Mouse (Mus musculus) spleen, postnatal 10 days (tissue): ENCODE measurements around the gene Kiss1r.

Experiments used
- DNase-seq, 2 experiments: peaks; one replicate each; pipeline ENCODE4 v3.0.0; 2021 to 2022; ENCODE audit warnings: low spot score in 2 of 2

Gene Kiss1r

DNA sequence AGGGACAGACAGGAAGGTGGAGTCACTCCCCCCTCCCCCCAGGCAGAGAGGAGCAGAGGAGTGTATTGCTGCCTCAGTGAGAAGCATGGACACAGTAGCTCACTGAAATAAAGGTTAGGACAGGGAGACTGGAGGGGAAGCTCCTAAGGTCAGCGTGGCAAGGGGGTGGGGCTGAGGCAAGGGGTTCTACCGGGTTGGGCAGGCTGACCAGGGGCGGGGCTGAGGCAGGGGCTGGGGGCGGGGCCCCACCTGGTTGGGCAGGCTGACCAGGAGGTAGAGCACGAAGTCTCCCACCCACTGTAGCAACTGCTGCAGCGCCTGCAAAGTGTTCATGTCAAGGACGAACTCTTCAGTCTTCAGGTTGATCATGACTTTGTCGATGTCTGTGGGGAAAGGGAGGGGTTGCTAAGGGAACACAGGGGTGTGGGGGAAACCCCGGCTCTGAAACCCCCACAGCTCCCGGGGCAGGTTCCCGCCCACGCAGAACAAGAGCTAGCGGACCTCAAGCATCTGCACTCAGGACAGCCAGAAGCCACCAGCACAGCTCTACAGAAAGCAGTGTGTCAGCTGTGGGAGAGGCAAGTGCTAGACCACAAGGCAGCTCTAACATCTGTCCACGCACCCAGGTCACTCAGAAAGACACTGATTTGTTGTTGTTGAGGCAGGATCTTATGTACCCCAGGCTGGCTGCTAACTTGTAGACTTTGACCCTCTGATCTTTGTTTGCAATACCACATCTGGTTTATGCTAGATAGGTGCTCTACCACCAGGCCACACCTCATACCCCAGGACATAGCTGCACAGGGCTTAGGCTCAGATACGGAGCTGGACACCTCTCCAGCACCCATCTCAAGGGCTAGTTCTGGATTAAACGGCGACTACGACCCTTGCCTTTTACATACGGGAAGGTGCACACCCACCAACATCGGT, 19.2 kb upstream of the Kiss1r start:
- DNase-seq: no peak

DNA sequence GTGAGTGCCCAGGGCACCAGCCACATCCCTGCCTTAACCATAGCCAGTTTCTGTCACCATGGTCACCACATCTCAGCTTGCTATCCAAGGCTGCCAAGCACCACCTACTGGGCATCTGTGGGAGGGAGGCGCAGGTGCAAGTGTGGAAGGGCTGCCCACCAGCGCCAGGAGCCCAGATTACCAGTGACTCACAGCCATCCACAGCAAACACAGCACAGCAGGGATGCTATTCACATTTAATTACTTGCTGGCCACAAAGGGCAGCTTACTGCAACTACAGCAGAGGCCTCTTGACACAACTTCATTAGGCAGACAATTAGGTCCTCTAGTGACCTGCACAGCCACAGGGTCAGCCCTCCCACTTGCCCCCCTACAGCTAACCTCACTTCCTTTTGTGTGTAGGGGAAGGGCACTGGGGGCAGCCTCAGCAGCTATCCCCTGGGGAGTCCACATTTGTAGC, 15.8 kb upstream of the Kiss1r start:
- no peak for DNase-seq

DNA sequence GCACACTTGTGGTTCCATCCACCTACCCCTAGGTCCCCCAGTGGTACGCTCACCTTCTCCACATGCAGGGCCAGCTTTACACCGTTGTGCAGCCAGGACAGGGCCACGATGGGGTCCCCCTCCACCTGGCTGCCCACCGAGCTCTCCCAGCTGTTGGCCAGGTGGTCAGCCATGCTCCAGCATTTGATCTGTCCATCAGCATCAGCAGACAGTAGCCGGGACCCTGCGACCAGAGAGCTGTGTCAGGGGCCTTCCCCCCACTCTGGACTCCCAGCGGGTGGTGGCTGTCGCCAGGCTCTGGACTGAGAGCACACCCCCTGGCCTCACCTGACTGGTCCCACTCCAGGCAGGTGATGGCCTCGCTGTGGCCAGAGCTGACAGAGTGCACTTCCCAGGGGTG, 10.1 kb upstream of the Kiss1r start:
- no peak for DNase-seq

DNA sequence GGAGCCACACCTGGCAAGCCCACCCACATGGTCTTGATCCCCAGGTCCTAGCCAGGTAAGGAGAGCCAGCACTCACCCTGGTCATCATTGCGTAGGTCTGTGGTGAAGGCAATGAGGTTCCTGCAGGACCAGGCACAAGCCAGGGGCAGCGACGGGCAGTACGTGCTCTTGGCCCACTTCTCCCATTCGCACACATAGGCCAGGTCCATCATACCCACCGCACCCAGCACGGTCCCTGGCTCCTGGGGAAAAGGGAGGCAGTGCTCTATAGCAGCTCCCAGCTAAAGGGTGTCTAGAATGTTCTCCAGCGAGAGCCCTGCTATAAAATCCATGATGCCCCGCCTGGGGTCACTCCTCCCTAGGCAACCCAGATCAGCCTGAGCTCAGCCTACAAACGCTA, 9.4 kb upstream of the Kiss1r start:
- no peak for DNase-seq

DNA sequence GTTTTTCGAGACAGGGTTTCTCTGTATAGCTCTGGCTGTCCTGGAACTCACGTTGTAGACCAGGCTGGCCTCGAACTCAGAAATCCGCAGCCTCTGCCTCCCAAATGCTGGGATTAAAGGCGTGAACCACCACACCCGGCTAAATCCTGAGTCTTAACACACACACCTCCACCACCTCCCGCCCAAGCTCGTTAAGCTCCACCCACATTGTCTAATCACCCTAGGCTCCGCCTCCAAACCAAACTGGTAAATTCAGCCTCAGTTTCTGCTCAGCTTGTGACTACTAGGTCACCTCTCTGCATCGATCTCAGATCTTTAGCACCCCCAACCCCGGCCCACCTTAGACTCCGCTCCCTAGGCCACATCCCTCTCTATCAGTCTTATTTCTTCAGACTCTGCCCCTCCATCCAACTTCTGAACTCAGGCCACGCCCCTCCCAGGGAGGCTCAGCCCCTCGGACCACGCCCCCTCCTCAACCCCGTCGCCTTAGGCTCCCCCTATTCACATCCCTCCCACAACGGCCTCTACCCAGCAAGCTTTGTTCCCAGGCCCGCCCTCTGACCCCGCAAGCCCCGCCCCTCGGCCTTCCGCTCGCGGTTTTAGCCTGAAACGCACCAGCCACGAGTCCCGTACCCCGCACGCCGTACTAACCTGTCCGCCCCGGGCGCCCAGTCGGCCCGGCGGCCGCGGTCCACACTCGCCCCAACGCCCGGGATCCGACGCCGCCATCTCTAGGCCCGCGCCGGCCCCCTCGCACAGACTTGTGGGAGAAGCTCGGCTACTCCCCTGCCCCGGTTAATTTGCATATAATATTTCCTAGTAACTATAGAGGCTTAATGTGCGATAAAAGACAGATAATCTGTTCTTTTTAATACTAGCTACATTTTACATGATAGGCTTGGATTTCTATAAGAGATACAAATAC, 8.3 kb upstream of the Kiss1r start, which contains the start of gene Med16:
Med16 (minus strand) TSS at position 757 of the 925 bp plus-strand sequence.
- DNase-seq: peak; percentile 97

DNA sequence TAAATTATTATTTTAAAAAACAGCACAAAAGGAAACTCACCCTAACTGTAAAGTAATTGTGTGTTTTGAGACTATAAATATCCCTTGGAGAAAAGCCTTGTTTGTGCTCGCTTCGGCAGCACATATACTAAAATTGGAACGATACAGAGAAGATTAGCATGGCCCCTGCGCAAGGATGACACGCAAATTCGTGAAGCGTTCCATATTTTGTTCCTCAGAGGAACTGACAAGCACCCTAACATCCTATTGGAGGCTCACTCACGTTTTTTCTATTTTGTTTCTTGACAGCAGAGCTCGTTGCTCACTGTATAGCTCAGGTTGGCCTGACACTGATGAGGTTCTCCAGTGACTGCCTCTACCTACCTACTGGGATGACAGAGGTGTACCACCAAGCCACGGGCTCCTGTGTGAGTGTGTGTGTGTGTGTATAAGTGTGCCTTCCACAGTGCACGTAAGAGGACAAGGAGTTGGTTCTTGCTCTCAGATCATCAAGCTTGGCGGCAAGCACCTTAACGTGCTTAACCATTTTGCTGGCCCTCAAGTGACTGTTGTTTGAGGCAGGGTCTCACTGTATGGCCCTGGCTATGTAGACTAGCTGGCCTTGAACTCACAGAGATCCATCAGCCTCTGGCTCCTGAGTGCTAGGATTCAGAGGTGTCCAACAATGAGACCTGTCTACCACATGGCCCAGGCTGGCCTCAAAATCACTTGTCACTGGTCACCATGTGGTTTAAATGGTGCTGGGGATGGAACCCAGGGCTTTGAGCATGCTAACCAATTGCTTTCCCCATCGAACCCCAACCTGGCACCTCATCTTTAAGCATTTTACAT, 7.5 kb upstream of the Kiss1r start:
- DNase-seq: no peak

DNA sequence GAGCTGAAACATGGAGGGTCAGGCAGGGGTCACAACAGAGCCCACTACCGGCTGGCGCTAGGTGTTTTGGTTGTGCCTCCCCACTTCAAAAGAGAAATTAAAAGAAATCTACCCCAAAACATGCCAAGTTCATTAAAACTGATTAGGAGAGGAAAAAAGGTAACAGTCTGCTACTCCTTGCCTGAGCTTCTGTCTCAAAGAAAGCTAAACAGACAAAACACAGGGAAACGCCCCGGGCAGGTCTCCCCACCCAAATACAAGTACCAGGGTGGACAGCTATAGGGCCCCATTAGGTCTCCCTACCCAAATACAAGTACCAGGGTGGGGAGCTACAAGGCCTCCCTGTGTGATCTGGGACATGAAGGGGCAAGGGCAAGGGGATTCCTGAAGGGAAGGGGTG, 6.2 kb upstream of the Kiss1r start, which contains the start of gene Gm26602:
Gm26602 (plus strand) TSS at position 301 of the 400 bp plus-strand sequence.
- DNase-seq: no peak

DNA sequence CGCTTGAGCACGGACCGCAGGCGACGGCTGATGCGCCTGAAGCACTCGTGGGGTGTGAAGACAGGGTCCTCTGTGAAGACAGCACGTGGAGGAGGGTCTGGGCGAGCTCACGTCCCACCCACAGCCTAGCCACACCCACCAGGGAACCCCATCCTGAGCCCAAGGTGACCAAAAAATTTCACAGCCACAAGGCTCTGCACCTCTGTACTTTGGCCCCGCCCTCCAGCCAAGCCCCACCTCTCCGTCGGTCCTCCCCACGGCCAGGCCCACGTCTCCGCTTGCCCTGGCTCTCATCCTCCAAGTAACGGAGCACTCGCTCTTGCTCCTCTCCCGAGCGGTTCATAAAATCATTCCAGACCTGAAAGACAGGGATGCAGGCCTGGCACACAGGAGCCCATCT, 4.4 kb upstream of the Kiss1r start:
- DNase-seq: no peak

DNA sequence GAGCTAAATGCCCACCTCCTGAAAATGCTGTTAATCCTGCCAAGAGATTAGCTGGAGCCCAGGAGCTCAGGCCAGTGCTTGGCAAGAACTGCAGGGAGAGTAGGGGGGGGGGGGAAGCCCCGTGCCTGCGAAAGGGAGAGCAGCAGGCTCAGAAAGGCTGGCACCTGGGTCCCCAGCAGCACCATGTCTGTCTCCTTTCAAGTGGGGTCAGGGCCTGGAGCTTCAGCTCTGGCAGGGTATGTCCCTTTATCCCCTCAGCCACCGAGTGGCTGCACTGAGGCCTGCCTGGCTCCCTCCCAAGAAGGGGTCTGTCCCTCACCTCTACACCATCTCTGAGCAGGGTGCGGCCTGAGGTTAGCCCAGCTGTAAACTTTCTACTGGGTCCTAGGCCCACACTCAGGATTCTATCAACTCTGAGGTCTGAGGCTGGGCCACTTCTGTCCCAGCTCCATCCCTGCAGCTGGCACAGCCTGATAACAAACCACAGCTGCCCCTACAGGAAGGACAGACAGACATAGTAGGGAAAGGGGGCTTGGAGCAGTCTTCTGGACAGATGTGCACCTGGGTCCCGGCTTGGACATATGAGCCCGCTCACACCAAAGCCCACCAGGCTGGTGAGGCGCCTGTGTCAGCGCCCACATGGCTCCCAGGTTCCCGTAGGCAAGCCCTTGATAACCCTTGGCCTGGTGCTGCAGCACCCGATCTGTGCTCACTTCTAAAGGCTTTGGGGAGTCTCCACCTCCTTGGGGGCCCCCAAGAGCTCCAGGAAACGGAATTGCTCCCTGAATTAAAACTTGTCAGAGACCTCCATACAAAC, 2.4 kb upstream of the Kiss1r start:
- DNase-seq: peak; percentile 49 to 56

DNA sequence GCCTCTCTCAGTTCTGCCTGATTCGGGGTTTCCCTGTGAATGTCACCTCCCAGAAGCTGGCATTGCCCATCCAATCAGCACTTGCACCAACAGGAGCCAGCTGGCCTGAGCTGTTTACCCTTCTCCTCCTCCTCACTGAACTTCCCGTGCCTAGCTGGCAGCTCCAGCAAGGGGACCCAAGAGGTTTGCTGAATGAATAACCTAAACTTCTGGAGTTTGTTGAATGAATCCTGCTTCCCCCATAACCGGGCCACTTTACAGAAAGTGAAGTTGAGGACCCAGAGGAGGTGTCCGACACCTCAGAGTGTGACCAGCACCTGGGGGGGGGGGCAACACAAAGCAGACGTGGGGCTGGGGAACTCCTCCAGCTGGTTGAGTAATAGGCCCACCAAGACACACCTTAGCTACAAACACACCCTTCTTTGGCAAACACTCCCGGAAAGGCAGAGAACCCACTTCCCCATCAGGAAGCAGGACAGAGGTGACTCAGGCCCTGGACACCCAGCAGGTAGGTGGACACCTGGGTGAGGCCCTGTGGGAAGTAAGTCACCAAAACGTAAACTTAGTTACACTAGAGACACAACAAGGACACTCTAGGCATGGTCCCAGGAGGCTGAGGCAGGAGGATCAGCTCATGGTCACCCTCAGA, 1.7 kb upstream of the Kiss1r start:
- peak; percentile 29 to 43 for DNase-seq

DNA sequence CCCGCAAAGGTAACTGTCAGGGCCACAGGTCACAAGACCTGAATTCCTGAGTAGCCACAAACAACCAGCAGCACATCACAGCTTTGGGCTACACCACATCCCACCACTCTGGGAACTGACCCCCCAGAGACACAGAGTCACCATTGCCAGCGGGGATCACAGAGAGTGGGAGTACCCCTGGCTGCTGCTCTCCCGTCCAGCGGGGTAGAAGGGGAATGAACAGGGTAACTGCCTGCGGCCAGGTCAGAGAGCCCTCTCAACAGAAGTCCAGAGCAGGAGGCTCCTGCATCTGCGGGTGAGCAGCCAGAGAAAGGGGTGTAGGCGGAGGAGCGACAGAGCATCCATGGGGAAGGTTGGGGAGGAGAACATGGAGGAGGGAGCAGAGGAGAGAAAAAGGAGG, 690 bp upstream of the Kiss1r start:
- peak; percentile 43 to 47 for DNase-seq

DNA sequence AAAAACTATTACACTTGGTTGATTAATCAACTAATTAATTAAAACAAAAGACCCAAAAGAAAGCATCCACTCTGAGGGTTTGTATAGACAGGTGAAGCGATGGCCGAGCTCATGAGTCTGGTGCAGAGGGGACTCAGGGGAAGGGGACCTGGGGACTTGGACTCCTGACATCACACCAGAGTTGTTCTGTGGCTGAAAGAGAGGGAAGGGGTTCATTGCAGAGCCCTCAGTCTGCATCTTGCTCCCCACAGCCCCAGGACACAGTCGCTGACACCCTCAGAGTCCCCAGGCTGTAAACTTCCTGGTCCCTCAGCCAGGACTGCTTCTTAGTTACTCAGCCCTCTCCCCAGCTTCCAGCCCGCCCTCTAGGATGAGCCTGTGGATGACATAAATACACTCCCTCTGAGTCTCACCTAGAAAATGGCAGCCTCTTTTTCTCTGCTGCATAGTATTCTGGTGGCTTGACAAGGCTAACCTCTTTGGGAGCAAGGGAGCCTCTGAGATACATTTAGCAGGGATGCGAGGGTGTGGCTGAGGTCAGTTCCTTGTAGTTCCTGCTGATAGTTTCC, 845 bp downstream of the Kiss1r start:
- no peak for DNase-seq

DNA sequence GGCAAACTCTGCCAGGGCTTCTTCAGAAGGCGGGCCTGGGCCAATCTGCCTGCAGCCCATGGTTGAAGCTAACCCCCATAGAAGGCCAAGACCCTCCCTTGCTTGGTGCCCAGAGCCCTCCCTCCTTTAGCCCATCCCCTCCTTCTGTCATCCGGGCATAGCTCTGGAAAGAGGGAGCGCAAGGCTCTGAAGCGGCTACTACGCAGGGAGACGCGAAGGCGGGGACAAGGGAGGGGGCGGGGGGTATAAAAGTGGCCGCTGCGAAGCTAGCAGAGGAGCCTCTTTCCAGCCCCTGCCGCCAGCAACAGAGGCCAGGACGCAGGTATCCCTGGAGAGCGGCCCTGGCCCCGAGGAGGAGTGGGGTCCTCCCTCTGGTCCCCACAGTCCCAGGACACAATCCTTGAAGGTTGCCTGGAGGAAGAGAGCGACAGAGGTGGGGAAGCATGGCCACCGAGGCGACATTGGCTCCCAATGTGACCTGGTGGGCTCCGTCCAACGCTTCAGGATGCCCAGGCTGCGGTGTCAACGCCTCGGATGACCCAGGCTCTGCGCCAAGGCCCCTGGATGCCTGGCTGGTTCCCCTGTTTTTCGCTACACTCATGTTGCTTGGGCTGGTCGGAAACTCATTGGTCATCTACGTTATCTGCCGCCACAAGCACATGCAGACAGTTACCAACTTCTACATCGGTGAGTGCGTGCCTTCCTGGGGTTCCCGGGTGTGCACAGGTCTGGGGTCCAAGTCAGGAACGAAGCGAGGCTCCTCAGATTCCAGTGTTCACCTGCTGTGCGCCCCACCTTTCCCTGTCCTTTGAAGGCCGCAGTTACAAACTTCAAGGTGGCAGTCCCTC, 1.7 kb downstream of the Kiss1r start:
- no peak for DNase-seq

DNA sequence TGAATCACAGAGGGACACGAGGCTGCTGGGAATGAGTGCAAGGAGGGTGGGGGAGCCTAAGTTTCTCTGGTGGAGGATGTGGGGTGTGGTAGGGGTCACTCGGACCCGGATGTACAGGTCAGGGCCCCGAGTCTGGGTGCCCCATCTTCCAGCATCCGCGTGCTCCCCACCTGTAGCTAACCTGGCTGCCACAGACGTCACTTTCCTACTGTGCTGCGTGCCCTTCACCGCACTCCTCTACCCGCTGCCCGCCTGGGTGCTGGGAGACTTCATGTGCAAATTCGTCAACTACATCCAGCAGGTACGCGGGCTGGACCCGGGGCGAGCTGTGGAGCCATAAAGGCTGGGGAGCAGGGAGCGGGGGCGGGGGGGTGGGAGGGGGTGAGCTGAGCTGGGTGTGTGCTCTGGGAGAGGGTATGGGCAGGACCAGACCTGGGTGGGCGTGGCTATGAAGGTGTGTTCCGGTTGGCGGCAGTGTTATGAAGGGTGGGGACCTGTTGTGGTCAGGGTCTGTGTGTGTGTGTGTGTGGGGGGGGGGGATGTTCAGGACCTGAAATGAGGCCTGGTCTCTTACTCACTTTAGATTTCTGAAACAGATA, 2.6 kb downstream of the Kiss1r start:
- DNase-seq: peak in 1 of 2 experiments; percentile 46

DNA sequence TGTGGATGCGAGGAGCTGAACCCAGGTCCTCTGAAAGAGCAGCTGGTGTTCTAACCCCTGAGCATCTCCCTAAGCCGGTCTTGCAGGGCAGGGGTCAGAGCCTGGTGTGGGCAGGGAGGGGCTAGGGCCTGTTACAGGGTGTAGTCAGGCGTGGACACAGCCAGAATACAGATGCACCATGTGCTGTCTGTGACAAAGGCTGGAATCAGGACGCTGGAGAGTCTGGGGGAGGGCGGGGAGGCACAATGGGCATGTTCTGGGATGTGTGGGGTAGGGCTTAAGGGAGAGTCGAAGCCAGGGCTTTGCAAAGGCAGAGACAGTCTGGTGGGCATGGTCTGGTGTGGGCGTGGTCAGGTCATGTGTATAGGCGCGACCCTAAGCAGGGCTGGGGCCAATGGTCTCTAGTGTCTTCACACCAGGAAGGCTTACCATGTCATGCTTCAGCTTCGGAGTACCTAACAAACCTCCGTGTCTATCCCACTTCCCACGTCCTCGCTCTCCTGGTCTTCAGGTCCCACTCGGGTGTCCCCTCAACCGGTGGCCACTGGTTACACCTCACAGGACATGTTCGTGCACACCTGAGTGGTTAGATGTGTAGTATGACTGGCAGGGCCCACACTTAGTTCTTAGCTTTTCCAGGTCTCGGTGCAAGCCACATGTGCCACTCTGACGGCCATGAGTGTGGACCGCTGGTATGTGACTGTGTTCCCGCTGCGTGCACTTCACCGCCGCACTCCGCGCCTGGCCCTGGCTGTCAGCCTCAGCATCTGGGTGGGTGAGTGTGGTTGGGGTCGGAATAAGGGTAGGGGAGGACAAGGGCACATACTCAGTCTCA, 3.5 kb downstream of the Kiss1r start:
- no peak for DNase-seq

DNA sequence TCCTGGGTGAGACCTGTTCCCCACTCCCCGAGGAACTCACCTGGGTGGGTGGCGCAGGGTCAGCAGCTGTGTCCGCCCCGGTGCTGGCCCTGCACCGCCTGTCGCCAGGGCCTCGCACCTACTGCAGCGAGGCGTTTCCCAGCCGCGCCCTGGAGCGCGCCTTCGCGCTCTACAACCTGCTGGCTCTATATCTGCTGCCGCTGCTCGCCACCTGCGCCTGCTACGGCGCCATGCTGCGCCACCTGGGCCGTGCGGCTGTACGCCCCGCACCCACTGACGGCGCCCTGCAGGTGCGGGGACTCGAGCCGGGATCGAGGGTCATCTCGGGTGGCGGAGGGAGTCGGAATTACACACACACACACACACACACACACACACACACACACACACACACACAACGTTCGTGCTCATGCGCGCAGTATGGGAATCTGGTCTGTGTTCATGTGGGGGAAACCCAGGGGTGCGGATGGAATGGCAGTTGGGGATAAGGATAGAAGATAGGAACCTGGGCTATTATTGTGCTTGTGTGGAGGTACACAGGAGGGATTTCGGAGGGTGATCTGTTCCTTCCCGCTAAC, 4.3 kb downstream of the Kiss1r start, which contains the start of gene R3hdm4:
R3hdm4 (minus strand) TSS at position 251 of the 578 bp plus-strand sequence.
- DNase-seq: no peak

DNA sequence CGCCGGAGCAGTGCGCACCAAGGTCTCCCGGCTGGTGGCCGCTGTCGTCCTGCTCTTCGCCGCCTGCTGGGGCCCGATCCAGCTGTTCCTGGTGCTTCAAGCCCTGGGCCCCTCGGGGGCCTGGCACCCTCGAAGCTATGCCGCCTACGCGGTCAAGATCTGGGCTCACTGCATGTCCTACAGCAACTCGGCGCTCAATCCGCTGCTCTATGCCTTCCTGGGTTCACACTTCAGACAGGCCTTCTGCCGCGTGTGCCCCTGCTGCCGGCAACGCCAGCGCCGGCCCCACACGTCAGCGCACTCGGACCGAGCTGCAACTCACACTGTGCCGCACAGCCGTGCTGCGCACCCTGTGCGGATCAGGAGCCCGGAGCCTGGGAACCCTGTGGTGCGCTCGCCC, 4.8 kb downstream of the Kiss1r start:
- no peak for DNase-seq
